Comparison of ENCODE assay signal across 8 mouse cellular contexts in genomic region chr2:130838131-130838530, GRCm38 (mm10).
DNase-seq lines count a peak whose midpoint lies in the region; ATAC-seq and TF ChIP-seq lines count a peak whose summit lies in the region.

No protein-coding gene starts in this region.

- H3K27me3 ChIP-seq in heart, embryonic 12.5 days (replicated peaks), result no peaks in the 10 kb centered on the region
- no peaks in the 10 kb centered on the region for H3K27me3 ChIP-seq in forebrain, postnatal 0 days (ENCODE audit: insufficient read depth, low read length)
- no peaks in the 10 kb centered on the region for H3K27me3 ChIP-seq in liver, embryonic 16.5 days (ENCODE audit: control insufficient read depth, insufficient read depth, low read depth, low read length)

- H3K4me2 ChIP-seq in heart, embryonic 12.5 days, result peak overlapping the region; percentile 70
- H3K4me2 ChIP-seq in forebrain, postnatal 0 days (ENCODE audit: low read depth), result peak overlapping the region; percentile 68
- peak overlapping the region; percentile 95 for H3K4me2 ChIP-seq in liver, embryonic 16.5 days (ENCODE audit: low read depth, low read length)

- peak overlapping the region; percentile 77 for H3K4me3 ChIP-seq in heart, embryonic 12.5 days
- H3K4me3 ChIP-seq in forebrain, postnatal 0 days (ENCODE audit: low read depth, low read length), result peak overlapping the region; percentile 98
- no peak overlapping the region for H3K4me3 ChIP-seq in liver, embryonic 16.5 days (ENCODE audit: low read depth, low read length)

- ATAC-seq in heart, embryonic 12.5 days (ENCODE audit: insufficient number of reproducible peaks, low FRiP score), result no peak
- ATAC-seq in forebrain, postnatal 0 days, result no peak
- ATAC-seq in liver, embryonic 16.5 days (ENCODE audit: low read depth), result no peak
- no peak for ATAC-seq in megakaryocyte progenitor cell, adult 5-6 weeks (replicated peaks; ENCODE audit: poor library complexity)
- no peak for ATAC-seq in inflammation-experienced regulatory T-cells, adult 6 months

- DNase-seq in heart, adult 18-20 months, result no peak
- DNase-seq in cerebellum, adult 18-20 months, result peak; percentile 31 to 43
- DNase-seq in forebrain, postnatal 0 days, result no peak
- DNase-seq in urinary bladder, postnatal 14 days (ENCODE audit: low spot score), result no peak

- peak overlapping the region; percentile 72 for H3K27ac ChIP-seq in heart, embryonic 12.5 days (ENCODE audit: poor library complexity, severe bottlenecking)
- H3K27ac ChIP-seq in forebrain, postnatal 0 days (ENCODE audit: low read depth, low read length), result 0 out of 2 replicates have a peak overlapping the region, but pooled peaks have one; percentile 98
- H3K27ac ChIP-seq in liver, embryonic 16.5 days (ENCODE audit: low read length), result no peak overlapping the region

- 62% methylated on average over 1 of the region's 1 CpGs for WGBS in heart, embryonic 12.5 days
- 70% methylated on average over 1 of the region's 1 CpGs for WGBS in forebrain, postnatal 0 days
- WGBS in liver, embryonic 16.5 days (ENCODE audit: insufficient replicate concordance), result 94% methylated on average over 1 of the region's 1 CpGs

- H3K4me1 ChIP-seq in heart, embryonic 12.5 days (replicated peaks), result peaks cover 23% of the 10 kb centered on the region
- H3K4me1 ChIP-seq in forebrain, postnatal 0 days (ENCODE audit: insufficient read depth), result peaks cover 6% of the 10 kb centered on the region; the same call in 1 of the 2 replicates
- H3K4me1 ChIP-seq in liver, embryonic 16.5 days (ENCODE audit: control insufficient read depth, low read depth, low read length), result peaks cover 14% of the 10 kb centered on the region

- TF ChIP-seq CTCF in forebrain, postnatal 0 days (IDR thresholded peaks at IDR 0.05; ENCODE audit: low read depth), result no peak

- H3K9ac ChIP-seq in heart, embryonic 12.5 days, result peak overlapping the region; percentile 96; the same call in 1 of the 2 replicates
- H3K9ac ChIP-seq in forebrain, postnatal 0 days, result no peak overlapping the region
- no peak overlapping the region for H3K9ac ChIP-seq in liver, embryonic 16.5 days (ENCODE audit: low read depth, low read length)

- H3K9me3 ChIP-seq in heart, embryonic 12.5 days (replicated peaks), result no peaks in the 10 kb centered on the region
- H3K9me3 ChIP-seq in forebrain, postnatal 0 days (ENCODE audit: low read length), result no peaks in the 10 kb centered on the region
- no peaks in the 10 kb centered on the region for H3K9me3 ChIP-seq in liver, embryonic 16.5 days (replicated peaks; ENCODE audit: control insufficient read depth, low read length)

- H3K36me3 ChIP-seq in heart, embryonic 12.5 days, result peaks cover 30% of the 10 kb centered on the region
- peaks cover 8% of the 10 kb centered on the region for H3K36me3 ChIP-seq in forebrain, postnatal 0 days (ENCODE audit: insufficient read depth)
- H3K36me3 ChIP-seq in liver, embryonic 16.5 days (ENCODE audit: control insufficient read depth, insufficient read depth), result no peaks in the 10 kb centered on the region

Comparison
In these comparisons a context has a peak if more than half of its experiments do, and no peak if none do; other contexts are left out.
1. DNase-seq: peak in cerebellum, adult 18-20 months (2 of 2); none in heart, adult 18-20 months (0 of 2), forebrain, postnatal 0 days (single experiment) and urinary bladder, postnatal 14 days (single experiment).
2. Peak in every context shown above with its lines, with median percentiles within 50 percentile points of each other: H3K4me2 ChIP-seq.